Mouse (Mus musculus) Patski (cell line): ENCODE measurements around the gene Znrf4. TPM values are rescaled to one million over a fixed set of nuclear protein-coding genes. Genes with fewer than 3 reads are reported as not detected.

Experiments
- ATAC-seq: fragments of 100-300 bp; one replicate; pipeline ENCODE4 v1.8.0; 2021
- CTCF ChIA-PET: fragments of 350-600 bp; sonication (Branson Sonifier 250); formaldehyde crosslinking; loops from one replicate; lab custom pipeline; 2022; ENCODE audit warnings: inconsistent platforms; lab: Charles Lee
- POLR2A ChIA-PET: fragments of 350-600 bp; sonication (Branson Sonifier 250); formaldehyde crosslinking; loops from one replicate; lab custom pipeline; 2022; ENCODE audit warnings: antibody characterized with exemption, inconsistent platforms; lab: Charles Lee
- DNase-seq: peaks from one replicate; pipeline ENCODE4 v3.0.0-alpha.2; 2011; ENCODE audit warnings: low read depth, low spot score
- H3K27me3 ChIP-seq: fragments of 371-371 bp; one replicate; pipeline ENCODE4 v1.5.1; 2021
- CTCF ChIP-seq: fragments of 100-300 bp; IDR thresholded peaks from one replicate; pipeline ENCODE4 v1.5.1; 2021
- in situ Hi-C: fragments of 300-500 bp; cut with MboI; formaldehyde crosslinking; loops from 3 replicates; pipeline ENCODE4 v1.11.1; 2018; ENCODE audit warnings: low pct_unique_long_range_greater_than_20kb, mixed read lengths
- polyA plus RNA-seq: library from polyadenylated mRNA; unstranded; gene quantifications from one replicate; pipeline ENCODE4 v1.2.3, GENCODE M21; 2021

Gene Znrf4
- polyA plus RNA-seq, 1 experiment from 2014 or later, result not detected

GRCm38 (mm10) chr17:56494480-56494879 is 17.8 kb downstream of the Znrf4 start:
- DNase-seq (no peak), ATAC-seq (no peak)
- CTCF ChIA-PET, result no interaction called here
- in situ Hi-C loops, result no loop called here
- POLR2A ChIA-PET, result no interaction called here
- no peak for TF ChIP-seq CTCF
- H3K27me3 ChIP-seq, result peaks cover 5% of the 10 kb centered on the region

DNA sequence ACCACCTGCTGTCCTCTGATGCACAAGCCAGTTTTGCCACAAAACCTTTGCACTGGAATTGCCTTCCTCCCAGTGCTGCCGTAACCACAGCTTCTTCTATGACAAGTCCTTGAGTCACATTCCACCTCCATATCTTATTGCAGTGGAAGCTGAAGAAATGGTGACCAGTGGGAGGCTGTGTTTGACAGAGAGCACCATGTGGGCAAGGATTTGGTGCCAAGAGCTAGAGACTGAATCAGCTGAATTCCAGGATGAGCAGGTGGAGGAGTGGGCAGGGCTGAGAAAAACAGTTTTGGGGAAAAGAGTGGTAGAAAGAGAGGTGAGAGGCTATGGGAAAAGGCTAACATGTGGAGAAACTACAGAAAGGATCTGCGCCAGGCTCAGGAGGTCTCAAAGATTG is 18.4 kb downstream of the Znrf4 start:
- ChIA-PET POLR2A (no interaction called here), CTCF (no interaction called here)
- DNase-seq, result no peak
- TF ChIP-seq CTCF, result no peak
- ATAC-seq, result no peak
- in situ Hi-C loops, result no loop called here
- peaks cover 5% of the 10 kb centered on the region for H3K27me3 ChIP-seq

GRCm38 (mm10) chr17:56490438-56491152 is 21.6 kb downstream of the Znrf4 start:
- no peak for ATAC-seq
- in situ Hi-C loops, result no loop called here

GRCm38 (mm10) chr17:56488028-56488427 is 24.2 kb downstream of the Znrf4 start:
- POLR2A ChIA-PET, result no interaction called here
- no peaks in the 10 kb centered on the region for H3K27me3 ChIP-seq
- in situ Hi-C loops, result no loop called here
- TF ChIP-seq CTCF, result no peak
- DNase-seq, result no peak
- ATAC-seq, result no peak
- CTCF ChIA-PET, result no interaction called here

More at GRCm38 (mm10) chr17:56490438-56491152, 21.6 kb downstream of the Znrf4 start:
- POLR2A ChIA-PET, result no interaction called here
- DNase-seq, result no peak
- TF ChIP-seq CTCF, result no peak
- no peaks in the 10 kb centered on the region for H3K27me3 ChIP-seq
- CTCF ChIA-PET, result no interaction called here

GRCm38 (mm10) chr17:56487441-56487888 is 24.8 kb downstream of the Znrf4 start:
- no peak for TF ChIP-seq CTCF
- ChIA-PET CTCF (interaction anchor here (0.9 to 1.7 kb wide), 2 partner anchors 17 to 127 kb away, joined by 3 to 5 read pairs; no protein-coding TSS in a partner anchor), POLR2A (no interaction called here)
- ATAC-seq (peak; percentile 64), DNase-seq (no peak)
- no peaks in the 10 kb centered on the region for H3K27me3 ChIP-seq
- in situ Hi-C loops, result no loop called here

- TF ChIP-seq CTCF, result no peak
- no peak for DNase-seq
- in situ Hi-C loops, result no loop called here
- no peak for ATAC-seq
- CTCF ChIA-PET, result interaction anchor here (1.7 kb wide), 1 partner anchor 19 kb away, joined by 3 read pairs; no protein-coding TSS in a partner anchor
- POLR2A ChIA-PET, result no interaction called here
- no peaks in the 10 kb centered on the region for H3K27me3 ChIP-seq
These were observed 26.3 kb downstream of the Znrf4 start for GRCm38 (mm10) chr17:56485926-56486325.

- in situ Hi-C loops, result no loop called here
- DNase-seq (no peak), ATAC-seq (no peak)
- H3K27me3 ChIP-seq, result no peaks in the 10 kb centered on the region
- ChIA-PET CTCF (no interaction called here), POLR2A (no interaction called here)
- no peak for TF ChIP-seq CTCF
These were observed 27.1 kb downstream of the Znrf4 start for GRCm38 (mm10) chr17:56485118-56485517.

- DNase-seq (no peak), ATAC-seq (no peak)
- POLR2A ChIA-PET, result no interaction called here
- no peak for TF ChIP-seq CTCF
- in situ Hi-C loops, result loop anchor here (5.0 kb wide), 2 partner anchors 55 to 125 kb away; no protein-coding TSS in a partner anchor
- H3K27me3 ChIP-seq, result no peaks in the 10 kb centered on the region
- CTCF ChIA-PET, result no interaction called here
These were observed 29.6 kb downstream of the Znrf4 start for GRCm38 (mm10) chr17:56482671-56483070.

- H3K27me3 ChIP-seq, result no peaks in the 10 kb centered on the region
- ATAC-seq (no peak), DNase-seq (no peak)
- in situ Hi-C loops, result no loop called here
- no peak for TF ChIP-seq CTCF
- ChIA-PET POLR2A (no interaction called here), CTCF (interaction anchor here (0.7 to 2.7 kb wide), 9 partner anchors 9 to 125 kb away, joined by 3 to 8 read pairs (median 4); no protein-coding TSS in a partner anchor)
These were observed 32.9 kb downstream of the Znrf4 start for GRCm38 (mm10) chr17:56479358-56479757.

- ChIA-PET CTCF (interaction anchor here (1.0 to 2.7 kb wide), 4 partner anchors 16 to 122 kb away, joined by 3 to 8 read pairs (median 4); no protein-coding TSS in a partner anchor), POLR2A (no interaction called here)
- in situ Hi-C loops, result no loop called here
- no peak for ATAC-seq
- H3K27me3 ChIP-seq, result no peaks in the 10 kb centered on the region
- TF ChIP-seq CTCF, result no peak
- no peak for DNase-seq
These were observed 34.0 kb downstream of the Znrf4 start for GRCm38 (mm10) chr17:56478191-56478611.

GRCm38 (mm10) chr17:56477191-56477818 is 34.9 kb downstream of the Znrf4 start:
- ChIA-PET CTCF (interaction anchor here (2.7 kb wide), 1 partner anchor 121 kb away, joined by 8 read pairs; no protein-coding TSS in a partner anchor), POLR2A (no interaction called here)
- no peaks in the 10 kb centered on the region for H3K27me3 ChIP-seq
- DNase-seq (no peak), ATAC-seq (no peak)
- no peak for TF ChIP-seq CTCF
- in situ Hi-C loops, result no loop called here
